Mouse (Mus musculus) thymus, postnatal 0 days (tissue): Measurements from ENCODE around the gene Supt3. TPM values are rescaled to one million over a fixed set of nuclear protein-coding genes. Genes with fewer than 3 reads are reported as not detected.

Experiments
- DNase-seq: peaks from one replicate; pipeline ENCODE4 v3.0.0-alpha.2; 2015; ENCODE audit warnings: low spot score
- polyA plus RNA-seq: library from polyadenylated mRNA; unstranded; fragments of >200 nt; fragmentation: Nextera tagmentation; extraction: Ambion mirVana; gene quantifications from 2 replicates; pipeline ENCODE4 v1.2.1, GENCODE M21; 2015

Supt3 gene
- polyA plus RNA-seq, 1 experiment from 2014 or later = 17.3 TPM

DNA sequence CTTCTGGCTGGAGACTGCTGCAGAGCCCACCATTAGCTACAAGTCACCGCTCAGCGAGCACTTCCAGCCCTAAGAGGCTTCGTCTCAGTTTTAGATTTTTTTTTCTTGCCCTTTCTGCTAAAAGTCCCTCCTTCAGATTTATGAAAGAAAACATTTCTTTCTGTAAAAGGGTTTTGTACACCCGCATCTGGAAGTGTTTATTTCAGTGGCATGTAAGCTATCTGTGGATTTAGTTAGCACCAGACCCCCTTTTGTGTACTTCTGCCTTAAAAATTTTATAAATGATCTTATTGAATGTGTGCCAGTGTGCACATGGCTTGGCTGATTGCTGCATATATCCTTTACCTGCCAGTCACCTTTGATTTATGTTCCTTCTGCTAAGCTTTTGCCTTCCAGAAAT is 277.6 kb downstream of the Supt3 start:
- DNase-seq = no peak

DNA sequence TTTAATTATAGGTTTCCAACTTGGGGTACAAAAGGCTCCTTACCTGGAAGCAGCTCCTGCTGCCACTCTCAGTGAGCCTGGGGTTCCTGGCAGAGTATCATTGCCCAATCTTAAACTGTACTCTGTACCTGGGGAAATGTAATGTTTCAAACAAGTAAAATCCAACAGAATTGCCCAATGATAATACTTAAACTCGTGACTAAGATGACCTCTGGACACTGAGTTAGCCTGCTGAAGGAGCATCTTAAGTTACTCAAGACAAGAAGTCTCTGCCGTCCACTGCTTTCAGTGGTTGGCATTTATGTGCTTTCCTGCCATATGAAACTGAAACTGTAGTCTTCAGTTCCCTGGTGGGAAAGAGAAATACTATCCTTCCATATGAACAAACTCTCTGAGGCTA is 279.9 kb downstream of the Supt3 start:
- DNase-seq = no peak

DNA sequence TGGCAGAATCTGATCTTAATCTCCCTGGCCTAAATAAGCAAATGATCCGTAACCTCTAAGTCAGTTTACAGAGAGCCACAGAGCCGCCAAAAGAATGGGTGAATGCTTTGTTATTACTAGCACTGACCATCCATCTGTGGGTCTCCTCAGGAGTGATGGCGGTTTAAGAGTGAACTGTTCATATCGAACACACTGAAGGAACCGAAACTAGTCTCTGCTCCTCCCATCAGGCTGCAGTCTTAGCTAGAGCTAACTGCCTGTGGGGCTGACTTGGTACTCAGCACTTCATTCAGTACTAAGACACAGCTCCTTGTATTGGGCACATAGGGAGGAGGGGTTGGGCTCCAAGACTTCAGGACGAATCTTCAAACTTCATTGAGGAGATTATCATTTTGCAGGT is 280.8 kb downstream of the Supt3 start:
- DNase-seq = no peak

- no peak for DNase-seq
These were observed 281.8 kb downstream of the Supt3 start for GRCm38 (mm10) chr17:45058566-45059363.

DNA sequence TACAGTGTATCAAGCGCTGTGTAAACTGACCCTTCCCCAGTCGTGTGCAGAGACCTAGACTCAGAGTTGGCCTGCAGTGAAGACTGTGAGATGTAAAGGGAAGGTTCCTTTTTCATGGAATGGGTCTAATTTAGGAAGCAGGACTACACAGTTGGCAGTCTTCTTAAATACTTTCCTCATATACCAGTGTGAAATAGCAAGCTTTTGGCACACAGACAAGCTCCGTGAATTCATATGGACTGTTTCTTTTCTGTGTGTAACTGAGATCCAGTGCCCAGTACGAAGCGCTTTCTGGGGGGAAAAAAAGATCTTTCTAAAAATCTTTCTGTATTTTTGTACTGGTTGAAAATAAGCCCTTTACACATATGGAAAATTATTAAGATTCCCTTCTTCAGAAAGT is 286.8 kb downstream of the Supt3 start:
- DNase-seq = no peak

GRCm38 (mm10) chr17:45065465-45065864 is 288.5 kb downstream of the Supt3 start:
- DNase-seq = no peak

DNA sequence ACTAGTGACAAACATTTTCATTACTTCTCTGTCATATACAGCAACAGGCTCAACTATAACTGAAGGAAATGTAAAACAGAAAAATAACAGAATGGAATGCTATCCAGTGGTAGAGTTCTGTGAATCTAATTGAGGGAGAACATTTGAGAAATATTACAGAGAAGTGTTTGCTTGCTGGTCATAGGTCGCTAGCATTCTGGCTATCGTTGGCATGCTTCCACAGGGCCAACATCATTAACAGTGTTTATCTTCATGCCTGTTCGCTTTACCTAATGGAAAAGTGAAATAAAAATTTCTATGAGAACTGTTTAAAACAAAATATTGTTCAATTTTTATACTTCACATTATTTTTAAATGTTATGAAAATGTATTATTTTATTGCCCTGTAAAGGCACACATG is 290.5 kb downstream of the Supt3 start:
- DNase-seq = no peak

DNA sequence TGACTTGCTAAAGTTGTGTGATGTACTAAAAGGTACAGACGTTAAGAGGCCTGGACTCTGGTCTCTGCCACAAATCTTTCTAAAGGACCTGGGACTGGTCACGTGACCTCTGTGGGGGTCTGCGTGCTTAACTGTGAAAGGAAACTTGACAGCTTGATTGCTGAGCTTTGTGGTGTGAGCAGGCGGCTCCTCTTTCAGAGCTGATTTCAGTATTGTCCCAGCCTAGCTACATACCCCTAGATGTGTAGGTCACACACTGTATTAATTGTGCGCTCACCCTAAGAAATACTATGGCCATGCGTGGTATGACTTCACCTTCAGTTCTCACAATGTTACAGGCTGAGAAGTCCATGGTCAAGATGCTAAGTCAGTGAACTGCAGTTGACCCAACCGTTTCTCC is 291.4 kb downstream of the Supt3 start:
- no peak for DNase-seq

GRCm38 (mm10) chr17:45072495-45073347 is 295.8 kb downstream of the Supt3 start:
- no peak for DNase-seq

GRCm38 (mm10) chr17:45073348-45073634 is 296.3 kb downstream of the Supt3 start:
- DNase-seq = no peak

- peak; percentile 12 for DNase-seq
These were observed 296.8 kb downstream of the Supt3 start for GRCm38 (mm10) chr17:45073779-45074178.

GRCm38 (mm10) chr17:45076951-45077350 is 300.0 kb downstream of the Supt3 start:
- no peak for DNase-seq

- DNase-seq = no peak
These were observed 301.1 kb downstream of the Supt3 start for GRCm38 (mm10) chr17:45077921-45078640.

- DNase-seq = no peak
These were observed 304.6 kb downstream of the Supt3 start for GRCm38 (mm10) chr17:45081521-45081920.

DNA sequence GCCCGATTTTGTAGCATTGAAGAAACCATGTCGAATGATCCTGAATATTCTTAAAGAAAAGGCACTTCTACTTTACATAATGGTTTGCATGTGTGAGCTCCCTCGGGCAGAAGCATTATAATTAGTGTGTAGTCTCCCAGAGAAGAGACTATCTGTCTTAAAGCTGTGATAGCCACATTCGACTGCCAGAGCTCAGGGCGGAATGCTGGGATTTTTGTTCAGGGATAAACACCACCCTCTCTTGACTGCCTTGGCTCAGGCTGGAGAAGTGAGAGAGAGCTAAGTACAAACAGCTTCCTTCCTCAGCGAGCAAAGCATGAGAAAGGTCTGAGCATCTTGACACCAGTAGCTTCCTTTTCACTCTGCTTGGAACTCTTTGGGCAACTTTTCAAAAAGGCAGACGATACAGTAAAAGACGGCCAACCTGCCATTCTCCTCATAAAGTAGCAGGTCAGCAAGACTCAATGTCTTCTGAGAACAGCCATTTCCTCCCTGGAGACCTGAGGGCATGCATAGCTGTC is 305.1 kb downstream of the Supt3 start:
- no peak for DNase-seq

DNA sequence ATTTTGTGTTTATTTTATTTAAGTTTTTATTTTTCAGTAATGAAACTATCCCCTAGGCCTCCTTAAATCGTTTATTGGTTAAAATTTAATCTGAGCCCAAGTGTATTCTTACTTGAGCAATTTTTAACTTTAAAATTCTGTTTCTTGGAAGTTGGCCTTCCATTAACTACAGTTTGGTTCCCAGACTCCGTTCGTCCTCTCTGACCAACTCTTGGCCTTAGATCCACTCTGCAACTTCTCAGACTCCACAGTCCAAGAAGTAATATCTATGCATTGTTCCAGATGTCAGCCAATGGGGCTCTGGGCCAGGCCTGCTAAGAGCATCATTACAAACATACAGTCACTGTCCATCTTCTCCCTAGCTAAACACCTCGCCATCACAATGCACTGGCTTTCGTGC is 309.4 kb downstream of the Supt3 start:
- DNase-seq = no peak

GRCm38 (mm10) chr17:45087022-45087421 is 310.1 kb downstream of the Supt3 start:
- DNase-seq = no peak

DNA sequence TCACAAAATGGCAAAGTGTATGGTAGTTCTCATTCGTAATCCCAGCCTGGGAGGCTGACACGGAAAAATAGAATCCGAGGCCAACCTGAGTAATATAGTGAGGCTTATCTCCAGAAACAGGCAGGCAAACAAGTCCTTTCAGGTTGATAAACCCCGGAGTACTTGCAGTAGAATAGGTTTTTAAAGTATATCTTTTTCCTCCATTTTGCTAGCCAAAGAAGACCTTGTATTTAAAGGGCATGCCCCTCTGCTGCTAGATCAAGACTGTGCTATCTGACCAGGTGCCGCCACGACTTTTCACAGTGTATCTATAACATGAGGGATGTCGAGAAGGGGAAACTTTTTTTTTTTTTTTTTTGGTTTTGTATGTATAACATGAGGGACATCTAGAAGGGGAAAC is 324.1 kb downstream of the Supt3 start:
- no peak for DNase-seq

DNA sequence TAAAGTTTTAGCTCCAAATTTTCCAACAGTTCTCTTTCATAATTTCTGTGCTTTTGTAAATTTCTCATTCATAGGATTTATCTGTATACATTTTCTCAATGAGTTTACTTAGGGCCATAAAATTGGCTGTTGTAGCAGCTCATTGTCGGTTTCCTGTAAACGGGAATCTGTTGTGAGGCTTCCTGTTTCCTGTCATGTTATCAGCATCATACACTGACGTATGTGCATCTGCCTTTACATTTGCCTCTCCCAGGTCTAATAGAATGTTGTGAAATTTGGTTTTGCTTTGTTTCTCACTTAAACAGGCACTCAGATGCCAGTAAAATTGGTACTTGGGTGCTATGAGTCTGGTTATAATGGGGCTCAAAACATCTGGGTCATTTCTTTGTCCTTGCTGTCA is 338.4 kb downstream of the Supt3 start:
- no peak for DNase-seq

GRCm38 (mm10) chr17:45118565-45119471 is 341.9 kb downstream of the Supt3 start:
- DNase-seq = no peak
